Mouse (Mus musculus) left cerebral cortex, adult 2 months (tissue): ENCODE results near the gene Dhrs11. TPM values are rescaled to one million over a fixed set of nuclear protein-coding genes. Genes with fewer than 3 reads are reported as not detected.

Experiments
- DNase-seq, 2 experiments: peaks; one replicate each; pipeline ENCODE4 v3.0.0; 2021 to 2022; ENCODE audit warnings: low spot score in 2 of 2, mixed read lengths in 1 of 2; ENCODE audit errors: extremely low spot score in 1 of 2
- H3K27ac ChIP-seq: fragments of 200-600 bp; 2 replicates; pipeline ENCODE4 v1.8.1; 2022
- H3K4me3 ChIP-seq: fragments of 200-600 bp; 2 replicates; pipeline ENCODE4 v1.8.1; 2022
- CTCF ChIP-seq: fragments of 200-600 bp; IDR thresholded peaks from 2 replicates; pipeline ENCODE4 v1.8.1; 2022; ENCODE audit warnings: antibody characterized with exemption, mild to moderate bottlenecking, moderate library complexity
- intact Hi-C: fragments of 180-260 bp; cut with DNase I; formaldehyde crosslinking; loops from one replicate; pipeline ENCODE4 v1.15.1; 2025
- total RNA-seq, 2 experiments: library from RNA; stranded (reverse); gene quantifications; 2 replicates each; pipeline ENCODE4 v1.2.3; 2021

Gene Dhrs11
- total RNA-seq, 2 experiments from 2014 or later: 7.2 to 7.8 TPM

GRCm38 (mm10) chr11:84780143-84780870 lies 48.5 kb downstream of the Dhrs11 start:
- no peak for DNase-seq
- TF ChIP-seq CTCF: no peak
- no peak overlapping the region for H3K4me3 ChIP-seq
- intact Hi-C loops: no loop called here
- H3K27ac ChIP-seq: no peak overlapping the region

DNA sequence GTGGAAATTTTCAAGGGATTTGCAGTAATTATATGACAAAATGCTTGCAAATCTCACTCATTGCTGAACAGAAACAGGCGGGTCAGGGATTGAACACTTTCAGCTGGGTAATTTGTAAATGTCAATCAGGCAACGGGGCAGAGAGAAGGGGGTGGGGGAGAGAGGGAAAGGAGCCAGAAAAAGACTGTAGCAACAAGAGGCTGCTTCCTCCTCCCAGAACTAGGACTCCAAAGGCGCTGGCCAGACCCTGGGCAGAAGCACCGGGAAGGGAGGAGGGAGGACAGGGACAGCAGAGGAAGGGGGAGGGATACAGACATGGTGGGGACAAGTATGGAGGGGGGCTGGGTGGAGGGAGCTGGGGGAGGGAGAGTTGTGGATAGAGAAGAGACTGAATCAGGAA lies 53.2 kb downstream of the Dhrs11 start:
- no peak for DNase-seq
- intact Hi-C loops: no loop called here
- no peak for TF ChIP-seq CTCF
- Histone ChIP-seq H3K4me3 (no peak overlapping the region), H3K27ac (no peak overlapping the region)

DNA sequence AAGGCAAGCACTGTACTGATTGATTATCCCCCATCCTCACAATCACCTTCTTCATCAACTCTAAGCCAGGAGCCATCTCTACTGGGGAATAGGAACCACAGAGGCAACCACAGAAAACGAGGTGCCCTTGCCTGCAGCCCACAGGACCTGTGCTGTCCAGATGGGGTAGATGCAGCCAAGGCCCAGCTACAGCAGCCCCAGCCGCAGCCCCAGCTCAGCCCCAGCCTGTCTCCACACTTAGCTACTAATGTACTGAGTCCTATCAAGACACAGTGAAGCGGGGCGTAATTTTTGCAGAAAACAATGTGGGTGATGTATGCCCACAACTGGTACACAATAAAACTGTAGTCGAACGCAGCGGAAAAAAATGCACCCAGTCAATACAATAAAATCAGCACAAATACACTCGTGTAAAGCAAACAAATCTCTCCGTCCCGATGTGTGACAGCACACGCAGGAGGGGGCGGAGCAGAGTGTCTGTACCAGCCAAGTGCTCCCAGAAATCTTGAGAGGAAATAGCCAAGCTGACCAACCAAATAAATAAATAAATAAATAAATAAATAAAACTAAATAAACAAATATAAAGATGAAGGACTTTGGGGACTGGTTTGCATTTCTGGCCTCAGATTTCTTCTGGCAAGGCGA lies 53.8 kb downstream of the Dhrs11 start:
- H3K4me3 ChIP-seq: no peak overlapping the region
- no peak overlapping the region for H3K27ac ChIP-seq
- no peak for TF ChIP-seq CTCF
- no peak for DNase-seq
- intact Hi-C loops: no loop called here

Other genes with a start within 250 kb of the Dhrs11 start
- 10 to 100 TPM; 14.4 to 18.2 TPM for gene Mrm1, start 9.5 kb downstream of the Dhrs11 start, total RNA-seq
- 10 to 100 TPM; 93.8 to 97.1 TPM for gene Ggnbp2, start 41.8 kb upstream of the Dhrs11 start, total RNA-seq
- gene Myo19, start 51.2 kb upstream of the Dhrs11 start, total RNA-seq: 10 to 100 TPM; 14.5 to 20.5 TPM
- 1 to 10 TPM; 6.8 to 7.7 TPM for gene Pigw, start 51.3 kb upstream of the Dhrs11 start, total RNA-seq
- 10 to 100 TPM; 34.8 to 36.5 TPM for gene Znhit3, start 87.4 kb upstream of the Dhrs11 start, total RNA-seq
- gene Car4, start 128.8 kb upstream of the Dhrs11 start, total RNA-seq: 100 to 1,000 TPM in 1 of 2 experiments, 10 to 100 TPM in 1; 78.6 to 101 TPM